In the genomic region with DNA sequence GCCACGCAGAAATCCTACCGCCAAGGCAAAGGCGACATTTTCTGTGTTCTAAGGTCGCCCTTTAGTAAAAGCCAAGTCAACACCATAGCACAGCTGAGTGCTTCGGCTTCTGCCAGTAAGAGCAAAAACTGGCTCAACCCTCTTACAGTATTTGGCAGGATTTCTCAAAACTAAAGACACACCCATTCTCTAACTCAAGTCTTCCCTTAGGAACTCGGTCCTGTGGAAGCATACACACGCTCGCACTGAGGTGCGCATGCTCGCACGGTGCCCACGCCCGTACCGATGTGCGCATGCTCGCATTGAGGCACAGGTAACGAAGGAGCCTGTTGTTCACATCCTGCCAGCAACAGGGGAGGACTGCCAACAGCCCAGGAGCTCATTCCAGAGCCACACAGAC, we compare ENCODE assay signal across 10 mouse cellular contexts. TPM values are rescaled to one million over a fixed set of nuclear protein-coding genes. Genes with fewer than 3 reads are reported as not detected.
DNase-seq lines count a peak whose midpoint lies in the region; ATAC-seq and TF ChIP-seq lines count a peak whose summit lies in the region.
"Had no signal": no experiment of that assay in that cellular context is flagged by ENCODE, and none has a peak within 500 bp of the region (broad histone marks: within the 10 kb centered on the region; RNA-seq: fewer than 3 reads in every experiment).

No protein-coding gene starts in this region.

- intact Hi-C loops in gastrocnemius, postnatal 36 days (cut with DNase I): no loop called here
- intact Hi-C loops in left cerebral cortex, postnatal 4 days (cut with DNase I): no loop called here

- peak; percentile 33 for DNase-seq in midbrain, postnatal 0 days (ENCODE audit: low spot score)
- DNase-seq in midbrain, embryonic 11.5 days (ENCODE audit: low spot score, missing footprints): no peak
- DNase-seq in cerebellum, adult 18-20 months: peak; percentile 94
- peak; percentile 35 to 57 for DNase-seq in gastrocnemius, postnatal 36 days
- peak; percentile 35 for DNase-seq in left cerebral cortex, postnatal 4 days
- DNase-seq in right cerebral cortex, postnatal 4 days: peak; percentile 28
- DNase-seq in embryo, embryonic 11 days: no peak
- no peak for DNase-seq in embryo, embryonic 10.5 days (ENCODE audit: low spot score)

- H3K36me3 ChIP-seq in midbrain, postnatal 0 days (ENCODE audit: insufficient read depth, low read length): no peaks in the 10 kb centered on the region
- H3K36me3 ChIP-seq in midbrain, embryonic 11.5 days (ENCODE audit: control insufficient read depth, insufficient read depth, low read length): no peaks in the 10 kb centered on the region
- H3K36me3 ChIP-seq: embryonic facial prominence, embryonic 12.5 days had no signal

- H3K4me3 ChIP-seq in midbrain, postnatal 0 days (ENCODE audit: low read depth, low read length): no peak overlapping the region
- H3K4me3 ChIP-seq in midbrain, embryonic 11.5 days (ENCODE audit: low read depth, low read length): no peak overlapping the region
- H3K4me3 ChIP-seq: embryonic facial prominence, embryonic 12.5 days had no signal

- no peak overlapping the region for H3K27ac ChIP-seq in midbrain, postnatal 0 days (ENCODE audit: low read depth, low read length)
- no peak overlapping the region for H3K27ac ChIP-seq in midbrain, embryonic 11.5 days (ENCODE audit: low read depth, low read length)
- H3K27ac ChIP-seq: embryonic facial prominence, embryonic 12.5 days; macrophage had no signal

- H3K4me2 ChIP-seq in midbrain, postnatal 0 days (ENCODE audit: low read depth, low read length, poor library complexity, severe bottlenecking): no peak overlapping the region
- H3K4me2 ChIP-seq in midbrain, embryonic 11.5 days: no peak overlapping the region
- H3K4me2 ChIP-seq: embryonic facial prominence, embryonic 12.5 days had no signal

- H3K27me3 ChIP-seq in midbrain, postnatal 0 days (ENCODE audit: insufficient read depth, low read length): no peaks in the 10 kb centered on the region
- H3K27me3 ChIP-seq in midbrain, embryonic 11.5 days (ENCODE audit: control insufficient read depth, insufficient read depth, low read length): no peaks in the 10 kb centered on the region
- H3K27me3 ChIP-seq: embryonic facial prominence, embryonic 12.5 days had no signal

- TF ChIP-seq CTCF in midbrain, postnatal 0 days (IDR thresholded peaks at IDR 0.05): no peak

- no peak for ATAC-seq in midbrain, postnatal 0 days (ENCODE audit: low FRiP score)
- ATAC-seq in midbrain, embryonic 11.5 days (ENCODE audit: low FRiP score): no peak

- no peak overlapping the region for H3K9ac ChIP-seq in midbrain, postnatal 0 days (replicated peaks; ENCODE audit: low read length, poor library complexity, severe bottlenecking)
- H3K9ac ChIP-seq in midbrain, embryonic 11.5 days (ENCODE audit: low read length): no peak overlapping the region
- H3K9ac ChIP-seq: embryonic facial prominence, embryonic 12.5 days had no signal

- WGBS in midbrain, postnatal 0 days: 83% methylated on average over 17 of the region's 17 CpGs
- 91% methylated on average over 17 of the region's 17 CpGs for WGBS in midbrain, embryonic 11.5 days

- H3K9me3 ChIP-seq in midbrain, postnatal 0 days (ENCODE audit: low read length): no peaks in the 10 kb centered on the region
- no peaks in the 10 kb centered on the region for H3K9me3 ChIP-seq in midbrain, embryonic 11.5 days (ENCODE audit: control insufficient read depth, low read length)
- H3K9me3 ChIP-seq: embryonic facial prominence, embryonic 12.5 days had no signal

- no peaks in the 10 kb centered on the region for H3K4me1 ChIP-seq in midbrain, postnatal 0 days (ENCODE audit: insufficient read depth, low read length)
- H3K4me1 ChIP-seq in midbrain, embryonic 11.5 days (ENCODE audit: control insufficient read depth, insufficient read depth, low read length): no peaks in the 10 kb centered on the region

RNA-seq across cellular contexts. Expression of a gene that starts 20.5 kb away (rescaled TPM):
- total RNA-seq in midbrain, postnatal 0 days (2014; rRNA removed): 37.4 and 40.6 TPM in 2 replicates
- 10.7 and 14.8 TPM in 2 replicates for polyA plus RNA-seq in midbrain, postnatal 0 days (2015; fragmentation: Nextera tagmentation; extraction: Ambion mirVana)
- 43.4 and 45.4 TPM in 2 replicates for polyA plus RNA-seq in midbrain, embryonic 11.5 days (2014; fragmentation: Nextera tagmentation; extraction: Ambion mirVana)
- total RNA-seq in gastrocnemius, postnatal 36 days (2021): 10 to 100 TPM; 16.9 to 18.7 TPM
- 10 to 100 TPM; 36.0 to 41.9 TPM for total RNA-seq in left cerebral cortex, postnatal 4 days (2021)

Comparison
In these comparisons a context has a peak if more than half of its experiments do, and no peak if none do; other contexts are left out.
1. DNase-seq: peak in midbrain, postnatal 0 days (single experiment), cerebellum, adult 18-20 months (2 of 2), gastrocnemius, postnatal 36 days (2 of 2), left cerebral cortex, postnatal 4 days (single experiment) and right cerebral cortex, postnatal 4 days (single experiment); none in midbrain, embryonic 11.5 days (single experiment), embryo, embryonic 11 days (single experiment) and embryo, embryonic 10.5 days (single experiment).